Mouse (Mus musculus) testis, adult 2 months (tissue): ENCODE measurements around the gene Chst11.

Experiments used
- CTCF ChIP-seq: fragments of 200-500 bp; IDR thresholded peaks from 2 replicates; pipeline ENCODE4 v1.5.1; 2012; ENCODE audit warnings: low read depth, mild to moderate bottlenecking, inconsistent platforms, low read length, moderate library complexity; ENCODE audit not compliant: control insufficient read depth, insufficient read depth, insufficient replicate concordance
- POLR2A ChIP-seq: fragments of 200-500 bp; IDR thresholded peaks from 2 replicates; pipeline ENCODE4 v1.6.1; 2012; ENCODE audit warnings: low read depth, mild to moderate bottlenecking, inconsistent platforms, low read length, moderate library complexity; ENCODE audit not compliant: control insufficient read depth

DNA sequence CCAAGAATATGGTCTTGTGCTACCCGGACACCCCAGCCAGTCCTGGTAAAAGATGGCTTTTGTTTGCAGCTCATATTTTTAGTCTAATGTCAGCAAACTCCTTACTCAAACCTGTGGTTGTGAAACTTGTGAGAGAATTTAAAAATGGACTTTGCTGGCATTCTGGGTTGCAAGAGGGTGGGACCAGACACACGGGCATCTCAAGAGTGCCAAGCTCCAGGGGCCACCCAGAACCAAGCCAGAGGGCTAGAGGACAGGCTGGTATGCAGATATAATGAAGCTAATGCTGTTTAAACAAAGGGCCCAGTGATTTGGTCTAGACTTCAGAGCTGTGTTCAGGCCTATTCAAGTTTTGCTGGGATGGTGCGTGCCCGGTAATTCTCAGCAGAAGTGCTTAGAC is 2.1 kb downstream of the Chst11 start:
- TF ChIP-seq CTCF: no peak
- TF ChIP-seq POLR2A: no peak
